Mouse (Mus musculus): ENCODE measurements around the gene Arglu1.

Gene Arglu1

DNA sequence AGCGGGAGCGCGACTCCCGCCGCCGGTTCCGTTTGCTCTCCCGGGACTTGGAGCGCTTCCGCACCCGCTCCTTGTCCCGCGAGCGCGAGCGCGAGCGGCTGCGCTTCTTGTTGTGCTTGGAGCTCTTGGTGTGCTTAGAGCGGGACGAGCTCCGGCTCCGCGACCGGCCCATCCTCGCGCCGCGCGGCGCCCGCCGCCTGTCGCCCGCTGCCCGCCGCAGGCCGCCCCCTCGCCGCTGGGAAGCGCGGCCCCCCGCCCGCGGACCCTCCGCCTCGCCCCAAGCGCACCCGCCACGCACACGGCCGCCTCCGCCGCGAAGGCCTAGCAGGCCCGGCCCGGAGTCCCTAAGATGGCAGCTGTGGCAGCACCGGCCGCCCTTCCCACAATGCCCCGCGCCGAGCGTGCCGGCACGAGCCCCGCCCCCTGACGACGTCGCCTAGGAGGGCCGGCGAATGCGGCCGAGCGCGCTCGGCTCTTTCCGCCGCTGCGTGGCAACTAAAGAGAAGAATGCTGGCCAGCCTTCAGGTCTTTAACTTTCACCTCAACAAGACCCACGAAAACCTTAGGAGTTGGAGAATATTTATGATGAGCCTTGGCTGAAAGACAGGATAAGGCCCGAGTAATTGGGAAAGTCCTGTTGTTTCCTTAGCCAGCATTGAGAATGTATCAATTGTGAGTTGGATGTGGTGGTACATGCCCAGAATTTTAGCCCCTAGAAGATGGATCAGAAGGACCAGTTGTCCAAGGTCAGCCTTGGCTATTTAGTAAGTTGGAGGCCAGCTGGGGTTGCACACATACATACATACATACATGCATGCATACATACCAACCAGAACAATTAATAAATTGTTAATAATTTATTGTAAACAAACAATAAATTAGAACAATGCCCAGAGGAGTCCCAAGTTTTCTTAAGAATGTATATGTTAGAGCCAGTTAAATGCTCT, at the start of gene Arglu1:
Gene Arglu1 (minus strand): TSS at position 376 of the 947 bp plus-strand sequence.
- peak; percentile 95 for DNase-seq (ENCODE audit: low spot score)

DNA sequence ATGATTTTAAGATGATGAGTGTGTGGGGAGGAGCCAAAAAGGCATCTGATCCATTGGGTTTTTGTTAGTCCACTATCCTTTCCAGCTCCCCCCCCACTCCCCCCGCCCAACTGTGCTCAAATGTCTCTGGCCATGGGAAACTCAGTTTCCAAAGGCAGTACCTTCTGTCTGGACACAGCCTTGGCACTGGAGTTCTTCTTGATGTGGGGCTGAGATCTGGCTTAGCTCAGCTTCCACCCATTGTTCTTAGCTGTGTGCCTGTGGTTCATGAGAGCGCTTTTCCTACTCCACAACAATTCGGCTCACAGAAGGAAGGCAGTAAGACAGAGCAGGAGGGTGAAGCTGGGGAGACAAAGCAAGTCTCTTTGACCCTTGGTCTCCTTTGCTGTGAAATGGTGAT, 47.0 kb upstream of the Arglu1 start:
- no peak for DNase-seq (ENCODE audit: low spot score)

DNA sequence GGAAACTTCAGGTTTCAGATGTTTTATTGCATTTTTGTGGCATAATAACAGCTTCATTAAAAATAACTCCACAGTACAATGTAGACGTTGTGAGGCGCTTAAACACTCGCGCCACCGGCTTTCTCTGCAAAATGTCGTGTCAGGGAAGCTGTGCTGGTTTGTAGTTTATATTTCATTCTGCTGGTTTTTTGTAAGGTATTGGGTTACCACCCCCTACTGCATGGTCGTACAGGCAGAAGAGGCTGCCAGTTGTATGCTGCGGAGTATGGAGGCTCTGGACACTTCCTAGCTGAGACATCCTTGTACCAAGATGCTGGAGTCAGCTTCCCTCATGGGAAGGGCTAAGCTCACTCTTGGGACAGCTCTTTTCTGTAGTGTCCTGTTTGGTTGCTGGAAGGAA, 46.5 kb upstream of the Arglu1 start:
- DNase-seq (ENCODE audit: low spot score), result no peak

DNA sequence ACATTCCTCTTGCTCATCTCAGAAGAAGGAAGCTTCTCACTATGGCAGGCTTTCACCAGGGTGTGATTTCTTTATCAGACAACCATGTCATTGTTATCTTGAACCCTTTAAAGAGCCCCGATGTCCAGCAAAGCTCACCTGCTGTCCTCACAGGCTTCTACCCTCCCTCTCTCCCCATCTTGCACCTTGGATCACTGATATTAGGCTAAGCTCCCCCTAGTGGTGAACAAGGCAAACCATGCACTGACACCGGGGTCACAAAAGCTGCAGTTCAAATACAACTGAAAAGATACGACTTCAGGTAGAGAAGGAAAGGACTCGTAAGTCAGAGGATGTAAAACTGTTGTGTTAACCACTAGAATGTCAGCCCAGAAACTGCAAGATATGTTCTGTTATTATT, 43.5 kb upstream of the Arglu1 start:
- DNase-seq (ENCODE audit: low spot score), result no peak

DNA sequence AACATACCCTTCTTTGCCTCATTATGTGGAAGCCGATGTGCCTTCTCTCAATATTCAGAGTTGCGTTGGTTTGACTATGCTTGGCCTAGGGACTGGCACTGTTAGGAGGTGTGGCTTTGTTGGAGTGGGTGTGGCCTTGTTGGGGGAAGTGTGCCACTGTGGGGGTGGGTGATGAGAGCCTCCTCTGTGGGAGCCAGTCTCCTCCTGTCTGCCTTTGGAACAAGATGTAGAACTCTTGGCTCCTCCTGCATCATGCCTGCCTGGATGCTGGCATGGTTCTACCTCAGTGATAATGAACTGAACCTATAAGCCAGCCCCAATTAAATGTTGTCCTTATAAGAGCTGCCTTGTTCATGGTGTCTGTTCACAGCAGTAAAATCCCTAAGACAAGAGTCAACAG, 38.3 kb upstream of the Arglu1 start:
- DNase-seq (ENCODE audit: low spot score), result no peak

DNA sequence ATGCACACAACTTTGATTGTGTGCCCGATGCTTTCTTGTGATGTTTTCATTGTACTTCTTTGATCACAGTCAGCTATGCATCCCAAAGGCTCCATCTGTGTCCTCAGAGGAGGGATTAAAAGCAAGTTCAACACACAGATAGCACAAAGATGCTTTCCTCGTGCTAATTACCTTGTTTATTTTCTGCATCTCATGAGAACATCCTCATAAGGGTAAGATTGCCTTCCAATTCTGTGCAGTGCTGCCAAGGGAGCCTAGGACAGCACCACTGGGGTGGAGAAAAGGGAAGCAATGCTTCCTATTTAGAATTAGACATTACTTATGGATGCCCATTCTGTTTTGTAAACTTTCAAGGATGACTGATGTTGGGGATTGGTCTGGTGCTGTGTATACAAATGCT, 36.2 kb upstream of the Arglu1 start:
- no peak for DNase-seq (ENCODE audit: low spot score)

DNA sequence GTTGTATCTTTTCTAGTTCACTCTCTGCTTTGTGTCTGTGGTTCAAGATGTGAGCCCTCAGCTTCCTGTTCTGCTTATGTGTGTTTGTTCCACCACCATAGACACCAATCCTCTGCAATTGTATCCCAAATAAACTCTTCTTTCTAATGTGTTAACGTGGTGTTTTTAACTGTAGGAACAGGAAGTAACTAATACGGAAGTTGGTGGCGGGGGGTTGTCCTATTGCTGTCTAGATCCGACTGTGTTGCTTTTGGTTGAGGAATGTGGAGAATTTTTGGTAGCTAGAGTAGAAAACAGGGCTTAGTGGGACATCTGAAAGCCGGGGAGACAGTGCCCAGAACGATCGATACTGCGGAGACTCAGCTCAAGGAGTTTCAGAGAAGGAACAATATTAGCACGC, 14.5 kb upstream of the Arglu1 start:
- DNase-seq (ENCODE audit: low spot score), result no peak

DNA sequence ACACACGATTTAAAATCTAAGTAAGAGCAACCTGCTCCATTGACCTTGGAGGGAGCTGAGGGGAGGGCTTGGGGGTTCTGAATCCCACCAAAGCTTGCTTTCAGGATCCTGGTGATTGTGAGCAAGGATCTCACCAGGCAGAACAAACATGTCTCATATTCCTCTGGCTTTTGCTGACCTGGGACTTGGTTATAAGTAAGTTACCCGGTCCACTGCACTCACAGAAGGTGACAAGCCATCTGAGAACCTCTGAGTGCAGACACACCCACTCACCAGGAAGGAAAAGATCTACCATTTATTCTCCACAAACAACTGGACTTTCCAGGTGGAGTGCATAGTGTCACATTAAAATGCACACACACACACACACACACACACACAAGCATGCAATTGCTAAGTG, 13.3 kb upstream of the Arglu1 start:
- no peak for DNase-seq (ENCODE audit: low spot score)

DNA sequence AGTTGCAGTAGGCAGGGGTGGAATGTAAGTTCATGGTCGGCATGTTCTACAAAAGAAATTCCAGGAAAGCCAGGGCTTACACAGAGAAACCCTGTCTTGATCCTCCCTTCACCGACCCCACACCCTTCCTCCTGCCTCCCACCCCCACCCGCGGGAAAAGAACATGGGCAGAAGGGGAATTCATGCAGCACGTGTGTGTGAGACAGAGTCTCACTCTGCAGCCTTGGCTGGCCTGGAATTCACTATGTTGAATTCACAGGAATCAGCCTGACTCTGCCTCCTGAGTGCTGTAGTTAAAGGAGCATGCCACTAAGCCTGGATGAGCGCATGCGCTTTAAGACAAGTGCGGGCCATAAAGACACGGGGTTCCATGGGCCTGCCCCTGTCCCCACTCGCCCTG, 10.5 kb upstream of the Arglu1 start:
- DNase-seq (ENCODE audit: low spot score), result no peak

DNA sequence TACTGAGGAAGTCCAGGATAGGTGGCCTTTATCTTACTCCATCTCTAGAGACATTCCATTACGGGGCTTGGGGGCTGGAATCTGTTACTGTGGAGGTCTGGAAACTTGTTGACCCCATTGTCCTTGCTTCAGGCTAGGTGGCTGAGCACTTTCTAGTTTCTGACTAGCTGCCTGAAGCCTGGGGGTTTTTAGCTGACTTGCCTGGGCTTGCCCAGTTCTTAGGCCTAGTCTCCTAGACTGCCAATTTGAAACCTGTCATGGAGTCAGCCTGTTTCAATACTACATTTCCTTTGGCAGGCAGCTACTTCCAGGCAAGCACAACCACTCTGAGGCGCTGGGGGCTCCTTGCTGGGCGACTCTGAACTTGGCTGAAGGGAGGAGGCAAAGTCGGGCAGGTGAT, 9.9 kb upstream of the Arglu1 start:
- DNase-seq (ENCODE audit: low spot score), result no peak

DNA sequence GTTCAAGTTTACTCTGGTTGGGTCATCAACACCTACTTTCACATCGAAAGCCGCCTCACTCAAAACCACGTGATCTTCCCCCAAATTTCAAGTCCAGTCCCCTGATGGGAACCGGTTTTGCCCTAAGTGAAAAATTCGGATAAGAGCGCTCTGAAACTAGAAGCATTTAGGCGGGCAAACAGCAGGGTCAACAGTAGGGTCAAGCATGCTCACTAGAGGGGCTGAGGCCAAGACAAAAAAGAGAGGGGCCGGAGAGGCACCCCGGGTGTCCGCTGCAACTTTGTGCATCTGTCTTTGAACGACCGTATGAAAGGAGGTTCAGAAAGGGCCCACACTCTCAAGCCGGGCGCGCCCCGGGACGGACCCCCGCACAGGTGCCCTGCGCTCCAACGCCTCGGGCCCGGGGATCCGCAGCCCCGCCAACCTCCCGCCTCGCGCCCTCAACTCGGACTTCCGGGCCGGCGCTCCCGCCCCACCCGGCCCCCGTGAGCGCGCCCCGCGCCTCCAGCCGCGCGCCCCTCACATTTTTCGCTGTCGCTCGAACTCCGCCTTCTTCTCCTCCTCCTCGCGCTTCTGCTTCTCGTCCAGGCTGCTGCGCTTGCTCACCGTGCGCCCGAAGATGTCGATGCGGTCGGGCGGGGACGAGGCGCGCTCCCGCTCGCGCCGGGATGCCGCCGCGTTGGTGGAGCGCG, 721 bp downstream of the Arglu1 start:
- DNase-seq (ENCODE audit: low spot score), result peak; percentile 80

DNA sequence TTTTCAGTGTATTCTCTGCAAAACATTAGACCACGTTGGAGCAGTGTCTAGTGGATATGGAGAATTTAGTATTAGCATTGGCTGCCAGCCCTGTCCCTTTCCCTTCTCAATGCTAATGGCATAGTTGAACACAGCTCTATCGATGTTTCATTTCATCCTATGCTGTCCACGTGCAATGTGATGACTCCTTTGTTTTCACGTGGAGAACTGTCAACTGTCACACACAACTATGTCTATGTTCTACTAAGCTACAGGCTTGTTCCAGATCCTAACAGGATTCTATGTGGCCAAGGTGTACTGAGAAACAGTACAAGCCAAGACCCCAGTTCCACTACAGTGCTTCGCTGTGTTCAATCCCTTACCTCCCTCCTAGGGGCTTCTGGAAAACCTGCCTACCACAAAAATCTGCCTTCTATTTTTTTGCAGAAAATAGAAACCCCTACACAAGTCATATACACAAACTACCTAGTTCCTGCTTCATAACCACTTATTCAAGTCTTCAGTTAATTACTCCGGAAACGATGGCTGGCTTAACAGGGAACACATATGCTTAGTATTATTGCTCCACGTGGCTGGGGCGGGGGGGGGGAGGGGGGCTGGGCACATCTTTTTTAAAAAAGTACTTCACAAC, 1.4 kb downstream of the Arglu1 start:
- no peak for DNase-seq (ENCODE audit: low spot score)

DNA sequence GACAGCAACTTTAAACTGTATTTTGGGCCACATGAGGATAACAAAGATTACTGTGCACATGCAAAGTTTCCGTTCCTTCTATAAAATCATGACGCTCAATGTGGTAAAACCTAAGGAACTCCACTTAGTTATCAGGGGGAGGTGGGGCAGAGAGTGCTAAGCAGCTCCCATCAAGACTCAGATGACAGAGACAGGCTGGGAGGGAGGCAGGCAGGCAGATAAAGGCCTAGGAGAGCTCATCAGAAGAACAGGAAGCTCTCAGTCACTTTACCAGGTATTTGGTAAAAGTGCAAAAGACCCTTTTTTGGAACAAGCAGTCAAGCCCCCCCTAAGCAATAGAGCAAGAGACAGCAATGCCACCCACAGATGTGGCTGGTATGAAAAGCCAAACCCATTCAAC, 4.8 kb downstream of the Arglu1 start:
- no peak for DNase-seq (ENCODE audit: low spot score)

DNA sequence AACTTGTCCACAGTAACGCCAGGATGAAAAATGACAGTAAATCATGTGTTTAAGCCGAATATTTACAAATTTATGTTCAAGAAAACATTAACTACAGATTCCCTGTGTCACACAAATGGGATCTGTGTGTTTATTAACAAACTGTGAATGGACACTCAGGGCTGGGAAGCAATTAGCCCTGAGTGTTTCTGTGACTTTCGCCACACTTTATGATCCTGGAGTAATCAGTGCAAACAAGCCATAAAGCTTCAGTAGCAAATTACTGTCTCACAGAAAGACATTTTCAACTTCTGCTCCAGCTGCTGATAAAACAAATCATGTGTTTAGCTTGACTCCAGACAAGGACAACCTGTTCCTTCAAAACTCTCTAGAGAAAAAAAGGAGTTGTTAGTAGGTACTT, 7.6 kb downstream of the Arglu1 start:
- no peak for DNase-seq (ENCODE audit: low spot score)

DNA sequence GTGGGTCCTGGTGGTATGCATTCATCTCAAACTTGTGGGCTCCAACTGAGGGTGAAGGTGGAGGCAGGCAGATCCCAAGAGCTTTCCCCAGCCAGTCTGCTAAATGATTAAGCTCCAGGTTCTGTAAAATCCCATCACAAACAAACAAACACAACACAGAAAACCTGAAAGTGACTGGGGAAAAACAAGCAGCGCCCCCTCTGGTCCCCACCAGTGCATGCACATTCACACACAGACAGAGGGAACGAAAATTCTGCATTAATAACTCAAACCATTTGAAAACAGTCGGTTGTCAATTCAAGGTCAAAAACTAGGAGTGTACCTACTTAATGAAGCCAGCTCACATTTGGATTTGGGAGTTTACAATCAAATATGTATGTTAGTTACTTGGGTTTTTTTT, 12.1 kb downstream of the Arglu1 start:
- no peak for DNase-seq (ENCODE audit: low spot score)

DNA sequence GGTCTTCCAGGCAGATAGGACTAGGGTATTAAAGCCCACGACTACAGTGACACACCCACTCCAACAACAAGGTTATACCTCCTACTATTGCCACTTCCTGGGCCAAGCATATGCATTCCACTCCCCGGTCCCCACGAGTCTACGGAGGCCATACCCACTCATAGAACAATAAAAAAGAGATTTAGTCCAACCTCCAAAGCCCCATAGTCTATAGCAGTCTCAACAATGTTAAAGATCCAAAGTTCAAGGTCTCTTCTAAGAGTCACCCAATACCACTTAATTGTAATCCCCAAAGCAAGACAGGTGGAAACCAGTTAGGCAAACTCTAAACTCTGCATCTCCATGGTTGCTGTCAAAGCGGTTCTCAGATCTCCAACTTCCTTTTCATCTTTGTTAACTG, 15.5 kb downstream of the Arglu1 start:
- no peak for DNase-seq (ENCODE audit: low spot score)

DNA sequence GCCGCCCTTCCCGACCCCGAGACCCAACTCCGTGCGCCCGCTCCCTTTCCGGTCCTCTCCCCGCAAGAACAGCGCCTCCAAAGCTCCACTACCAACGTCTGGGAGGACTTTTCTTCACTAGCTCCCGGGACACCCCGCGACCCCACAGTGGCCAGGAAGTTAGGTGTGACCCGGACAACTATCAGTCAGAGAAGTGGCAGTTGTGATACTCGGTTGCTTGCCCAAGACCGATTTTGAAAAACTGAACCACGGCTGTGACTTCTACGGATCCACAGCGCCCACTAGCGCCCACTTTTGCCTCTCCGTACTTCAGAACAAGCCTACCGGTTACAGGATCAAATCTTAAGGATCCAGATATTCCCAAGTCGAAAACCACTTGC, 28.6 kb downstream of the Arglu1 start:
- peak; percentile 78 for DNase-seq (ENCODE audit: low spot score)

DNA sequence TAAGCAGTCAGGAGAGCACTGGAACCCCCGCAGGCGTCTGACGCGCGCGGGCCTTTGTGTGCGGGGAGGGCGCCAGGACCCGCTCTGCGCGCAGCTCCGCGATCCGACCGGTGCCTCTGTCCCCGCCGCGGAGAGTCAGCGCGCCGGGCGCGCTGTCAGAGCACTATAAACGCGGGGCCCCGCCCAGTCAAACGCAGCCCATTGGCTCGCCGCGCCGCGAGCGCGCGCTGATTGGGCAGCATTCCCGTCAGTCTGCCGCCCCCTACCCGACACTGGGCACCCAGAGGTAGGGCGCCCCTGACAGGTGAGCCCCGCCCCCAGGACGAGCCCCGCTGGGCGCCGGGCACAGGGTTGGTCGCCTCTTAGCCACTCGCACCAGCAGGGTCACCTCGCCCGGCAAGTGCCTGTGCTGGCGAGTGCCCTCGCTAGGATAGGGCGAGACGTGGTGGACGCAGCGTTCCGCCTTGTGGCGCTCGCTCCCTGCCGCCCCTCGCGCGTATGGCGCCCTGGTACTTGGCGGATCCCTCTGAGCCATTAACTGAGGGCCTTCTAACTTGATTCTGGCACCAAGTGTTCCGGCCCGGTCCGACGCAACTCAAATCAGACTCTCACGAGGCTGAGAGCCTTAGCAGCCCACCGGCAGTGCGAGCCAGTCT, 29.1 kb downstream of the Arglu1 start, which contains the start of gene Efnb2:
Gene Efnb2 (minus strand): TSS at position 140 of the 656 bp plus-strand sequence.
- peak; percentile 94 for DNase-seq (ENCODE audit: low spot score)

DNA sequence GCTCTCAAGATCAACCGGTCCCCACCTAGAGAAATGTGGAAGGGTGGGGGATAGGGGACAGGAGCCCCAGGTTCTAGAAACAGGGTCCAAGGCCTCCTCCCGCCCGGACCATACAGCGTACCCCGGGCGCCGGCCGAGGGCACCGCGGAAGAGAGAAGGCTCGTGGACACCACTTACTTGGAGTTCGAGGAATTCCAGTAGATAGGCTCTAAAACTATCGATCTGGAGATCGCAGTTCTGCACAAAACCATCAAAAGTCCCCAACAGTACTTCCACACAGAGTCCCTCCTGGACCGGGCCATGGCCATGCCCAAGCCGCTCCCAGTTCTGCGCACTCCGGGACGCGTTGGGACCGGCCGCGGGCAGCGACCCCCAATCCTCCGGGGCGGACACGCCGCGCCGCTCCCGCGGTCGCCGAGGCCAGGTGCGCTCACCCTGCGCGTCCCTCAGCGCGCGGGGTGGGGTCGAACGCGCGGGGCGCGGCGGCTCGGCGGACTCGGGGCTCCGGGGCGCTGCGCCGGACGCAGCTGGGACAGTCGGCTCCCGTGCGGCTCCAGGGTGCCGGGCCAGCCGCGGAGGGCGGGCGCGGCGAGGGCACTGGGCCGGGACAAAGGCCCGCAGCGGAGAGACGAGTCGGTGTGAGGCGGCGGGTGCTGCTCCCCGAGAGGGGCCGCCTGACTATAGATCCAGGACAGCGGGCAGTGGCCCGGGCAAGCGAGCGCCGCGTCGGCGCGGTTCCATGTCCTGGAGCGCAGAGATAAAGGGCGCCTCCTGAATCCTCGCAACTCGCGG, 29.8 kb downstream of the Arglu1 start:
- no peak for DNase-seq (ENCODE audit: low spot score)

DNA sequence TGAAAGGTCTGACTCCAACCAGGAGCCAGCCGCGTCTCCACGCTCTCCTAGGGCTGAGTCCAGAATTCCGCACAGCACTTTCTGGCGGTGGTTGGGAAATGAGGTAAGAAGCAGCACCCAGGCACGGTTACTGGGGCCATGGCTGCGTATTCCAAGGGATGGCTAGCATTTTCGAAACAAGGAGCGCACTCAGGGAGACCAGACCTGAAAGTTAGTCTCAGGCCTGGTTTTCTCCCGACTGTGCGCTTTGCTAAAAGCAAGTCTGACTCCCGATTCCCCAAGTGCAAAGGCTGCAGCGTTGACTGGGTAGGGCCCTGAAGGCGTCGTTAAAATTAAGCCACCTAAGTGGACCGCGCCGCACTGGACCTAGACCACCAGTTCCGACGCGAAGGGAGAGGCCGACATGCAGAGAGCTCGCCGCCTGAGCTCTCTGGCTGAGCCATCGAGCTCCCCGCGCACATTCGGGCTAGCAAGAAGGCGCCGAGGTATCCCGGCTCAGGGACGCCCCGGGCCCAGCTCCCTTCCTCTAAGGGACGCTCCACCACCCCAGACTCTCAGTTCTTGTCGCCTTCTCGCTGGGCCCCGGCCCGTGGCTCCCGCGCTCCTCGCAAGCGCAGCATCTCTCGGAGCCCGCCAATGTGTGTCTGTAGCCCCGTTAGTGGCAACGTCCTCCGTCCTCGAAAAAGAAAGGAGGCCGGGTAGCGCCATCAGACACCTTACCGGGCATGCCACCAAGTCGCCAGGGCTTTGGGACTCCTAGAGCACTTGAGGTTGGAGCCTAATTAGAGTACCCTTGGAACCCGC, 30.6 kb downstream of the Arglu1 start:
- peak; percentile 15 for DNase-seq (ENCODE audit: low spot score)
